Mouse (Mus musculus) forebrain, embryonic 14.5 days (tissue): ENCODE measurements at regions not wholly inside any gene's neighbourhood (a gene's known extent, or its start where the extent isn't known, plus 50 kb on each side); places are given as distances from the start of the nearest gene placed in this dataset.

Source experiments
- ATAC-seq: fragments of 200-750 bp; cut with Nextera tagmentation; 2 replicates; pipeline ENCODE4 v1.8.0; 2017; ENCODE audit warnings: mild to moderate bottlenecking, moderate library complexity
- DNase-seq: peaks from one replicate; pipeline ENCODE4 v3.0.0-alpha.2; 2015; ENCODE audit warnings: low spot score
- H3K27ac ChIP-seq: fragments of 300-500 bp; sonication (generic); 2 replicates; pipeline ENCODE4 v1.5.1; 2014; ENCODE audit warnings: low read depth, mild to moderate bottlenecking, control low read depth, low read length, moderate library complexity
- H3K27me3 ChIP-seq: fragments of 300-500 bp; sonication (generic); replicated peaks from 2 replicates; pipeline ENCODE4 v1.6.1; 2014; ENCODE audit warnings: low read length, control low read depth, mixed read lengths; ENCODE audit not compliant: control insufficient read depth, insufficient read depth
- H3K36me3 ChIP-seq: fragments of 300-500 bp; sonication (generic); 2 replicates; pipeline ENCODE4 v1.6.1; 2014; ENCODE audit warnings: low read length, control low read depth; ENCODE audit not compliant: control insufficient read depth, insufficient read depth
- H3K4me1 ChIP-seq: fragments of 300-500 bp; sonication (generic); 2 replicates; pipeline ENCODE4 v1.6.1; 2014; ENCODE audit warnings: antibody characterized with exemption, low read length, control low read depth; ENCODE audit not compliant: control insufficient read depth, insufficient read depth
- H3K4me2 ChIP-seq: fragments of 300-500 bp; sonication (generic); 2 replicates; pipeline ENCODE4 v1.6.1; 2014; ENCODE audit warnings: mild to moderate bottlenecking, control low read depth, low read length
- H3K4me3 ChIP-seq: fragments of 300-500 bp; sonication (generic); 2 replicates; pipeline ENCODE4 v1.5.1; 2014; ENCODE audit warnings: low read depth, low read length, control low read depth
- H3K9ac ChIP-seq: fragments of 300-500 bp; sonication (generic); 2 replicates; pipeline ENCODE4 v1.6.1; 2014; ENCODE audit warnings: mild to moderate bottlenecking, low read length, control low read depth, moderate library complexity
- H3K9me3 ChIP-seq: fragments of 300-500 bp; sonication (generic); replicated peaks from 2 replicates; pipeline ENCODE4 v1.6.1; 2016; ENCODE audit warnings: low read length, control low read depth, mixed read lengths; ENCODE audit not compliant: control insufficient read depth
- WGBS: fragments of 180-500 bp; shearing (Covaris S2); extraction: QIAGEN DNeasy Blood & Tissue Kit; methylation state at CpG from one replicate; pipeline ENCODE4 v1.1.7; 2014; 5-methylcytosine and 5-hydroxymethylcytosine counted together

DNA sequence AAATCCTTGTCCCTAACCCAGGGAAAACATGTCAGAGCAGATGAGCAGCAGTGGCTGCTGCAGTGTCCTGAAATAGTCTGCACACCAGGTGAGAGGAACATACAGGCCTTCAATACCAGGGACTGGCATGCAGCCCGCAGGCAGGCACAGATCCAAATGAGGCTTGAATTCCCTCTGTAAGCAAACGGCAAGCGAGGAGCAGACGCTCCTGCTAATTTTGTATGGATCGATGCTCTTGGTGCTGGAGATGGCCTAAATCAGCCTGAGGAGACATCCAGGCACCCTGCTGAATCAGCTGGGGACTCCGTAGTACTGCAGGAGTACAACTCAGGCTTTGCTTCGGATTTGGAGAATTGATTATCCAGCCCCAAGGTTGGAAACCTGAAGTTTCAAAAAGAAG is 1273.2 kb downstream of the Gsdmc2 start:
- 0 out of 2 replicates have a peak, but pooled peaks cover 2% of the 10 kb centered on the region for H3K4me1 ChIP-seq
- H3K4me2 ChIP-seq: no peak overlapping the region
- H3K9me3 ChIP-seq: no peaks in the 10 kb centered on the region
- H3K4me3 ChIP-seq: no peak overlapping the region
- H3K27me3 ChIP-seq: no peaks in the 10 kb centered on the region
- ATAC-seq (peak; percentile 58; the same call in 1 of the 2 replicates), DNase-seq (peak; percentile 74)
- no peak overlapping the region for H3K9ac ChIP-seq
- H3K27ac ChIP-seq: no peak overlapping the region
- 35% methylated on average over 7 of the region's 7 CpGs for WGBS
- no peaks in the 10 kb centered on the region for H3K36me3 ChIP-seq

DNA sequence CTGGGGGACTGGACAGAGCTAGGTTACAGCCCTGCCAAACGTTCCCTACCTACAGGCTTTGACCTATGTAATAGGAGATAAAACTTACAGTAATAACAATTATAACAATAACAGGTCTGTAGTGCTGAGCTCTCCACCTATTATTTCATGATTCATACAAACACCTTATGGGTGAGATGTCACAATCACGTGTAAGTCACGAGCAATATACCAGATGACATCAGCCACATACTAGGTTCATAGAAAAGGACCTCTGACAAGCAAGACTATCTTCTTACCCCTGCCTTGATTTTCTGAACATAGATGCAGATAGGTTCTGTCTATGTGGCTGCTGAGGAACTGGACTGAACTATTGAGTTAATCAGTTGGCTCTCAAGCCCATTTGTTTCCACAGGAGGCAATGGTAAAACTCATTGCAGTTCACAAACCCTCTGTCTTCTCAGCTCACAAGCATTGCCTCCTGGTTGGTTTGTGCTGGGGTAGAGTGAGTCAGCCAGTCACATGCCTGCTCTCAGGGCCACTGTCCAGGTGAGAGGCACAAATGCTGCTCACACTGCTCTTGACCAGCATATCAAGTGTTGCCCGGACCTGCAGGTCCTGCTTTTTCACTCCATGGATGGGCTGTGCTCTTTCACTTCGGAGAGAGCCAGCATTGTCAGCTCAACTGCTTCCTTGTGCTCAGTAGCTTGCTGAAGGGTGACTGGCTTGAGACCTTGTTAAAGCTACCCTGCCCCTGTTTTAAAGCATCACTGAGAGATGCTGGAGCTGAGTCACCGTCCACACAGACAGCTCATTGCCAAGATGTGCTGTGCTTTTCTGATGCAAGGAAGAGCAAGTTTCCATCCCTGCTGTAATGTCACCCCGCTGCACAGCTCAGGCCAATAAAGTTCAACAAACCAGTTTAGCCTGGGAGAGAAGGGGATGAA is 1275.9 kb downstream of the Gsdmc2 start:
- Histone ChIP-seq H3K4me2 (no peak overlapping the region), H3K9me3 (no peaks in the 10 kb centered on the region), H3K27me3 (no peaks in the 10 kb centered on the region), H3K4me1 (peaks cover 7% of the 10 kb centered on the region; the same call in 1 of the 2 replicates), H3K27ac (no peak overlapping the region), H3K4me3 (no peak overlapping the region), H3K9ac (no peak overlapping the region), H3K36me3 (no peaks in the 10 kb centered on the region)
- DNase-seq (no peak), ATAC-seq (no peak)
- WGBS: 77% methylated on average over 7 of the region's 7 CpGs

DNA sequence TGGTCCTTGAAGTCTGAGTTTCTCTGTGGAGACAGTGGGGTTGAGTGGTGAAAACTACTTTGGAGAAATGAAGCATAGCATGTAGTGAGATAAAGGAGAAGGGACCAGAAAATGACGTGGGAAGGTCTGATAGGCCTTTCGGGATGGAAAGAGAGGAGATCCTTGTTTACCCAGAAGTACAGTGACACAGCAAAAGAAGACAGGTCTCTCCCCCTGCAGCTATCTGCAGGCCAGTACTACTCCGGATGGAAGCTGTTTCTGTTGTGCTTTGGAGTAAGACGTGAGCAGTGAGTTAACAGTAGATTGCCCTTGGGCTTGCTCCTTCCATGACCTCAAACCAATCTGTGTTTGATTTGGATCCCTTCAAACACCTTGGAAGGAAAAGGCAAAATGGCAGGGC is 1277.5 kb downstream of the Gsdmc2 start:
- WGBS: 89% methylated on average over 4 of the region's 4 CpGs
- ATAC-seq (no peak), DNase-seq (no peak)

DNA sequence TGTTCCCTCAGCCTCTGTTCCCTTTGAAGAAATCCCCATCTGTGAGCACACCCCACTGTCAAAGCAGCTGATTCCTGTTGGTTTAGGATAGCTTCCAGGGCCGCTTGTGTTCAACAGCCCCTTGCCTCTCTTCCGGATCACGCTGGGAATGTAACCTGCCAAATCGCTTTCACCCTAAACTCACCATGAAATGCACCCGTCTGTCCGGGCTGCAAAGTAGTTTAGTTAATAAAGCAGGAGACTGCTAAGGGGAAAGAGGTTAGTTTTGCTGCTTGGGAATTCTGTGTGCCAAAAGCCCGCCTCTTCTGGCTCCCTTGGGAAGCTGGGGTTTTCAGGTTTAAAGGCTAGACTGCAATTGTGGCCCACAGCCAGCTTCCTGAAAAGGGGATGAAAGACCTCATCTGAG is 1278.9 kb downstream of the Gsdmc2 start:
- DNase-seq: peak; percentile 89
- H3K4me1 ChIP-seq: peaks cover 5% of the 10 kb centered on the region; the same call in 1 of the 2 replicates
- peak overlapping the region; percentile 60; the same call in 1 of the 2 replicates for H3K27ac ChIP-seq
- H3K27me3 ChIP-seq: no peaks in the 10 kb centered on the region
- 0 out of 2 replicates have a peak overlapping the region, but pooled peaks have one; percentile 12 for H3K4me2 ChIP-seq
- H3K9me3 ChIP-seq: no peaks in the 10 kb centered on the region
- H3K36me3 ChIP-seq: no peaks in the 10 kb centered on the region
- ATAC-seq: peak; percentile 88
- H3K9ac ChIP-seq: peak overlapping the region; percentile 17; the same call in 1 of the 2 replicates
- H3K4me3 ChIP-seq: no peak overlapping the region
- whole genome bisulfite sequencing: 10% methylated on average over 7 of the region's 7 CpGs

More for the DNA sequence above, 1277.5 kb downstream of the Gsdmc2 start:
- Histone ChIP-seq H3K27ac (no peak overlapping the region), H3K4me1 (peaks cover 7% of the 10 kb centered on the region; the same call in 1 of the 2 replicates), H3K36me3 (no peaks in the 10 kb centered on the region), H3K9ac (no peak overlapping the region), H3K4me2 (no peak overlapping the region), H3K9me3 (no peaks in the 10 kb centered on the region), H3K4me3 (no peak overlapping the region), H3K27me3 (no peaks in the 10 kb centered on the region)

DNA sequence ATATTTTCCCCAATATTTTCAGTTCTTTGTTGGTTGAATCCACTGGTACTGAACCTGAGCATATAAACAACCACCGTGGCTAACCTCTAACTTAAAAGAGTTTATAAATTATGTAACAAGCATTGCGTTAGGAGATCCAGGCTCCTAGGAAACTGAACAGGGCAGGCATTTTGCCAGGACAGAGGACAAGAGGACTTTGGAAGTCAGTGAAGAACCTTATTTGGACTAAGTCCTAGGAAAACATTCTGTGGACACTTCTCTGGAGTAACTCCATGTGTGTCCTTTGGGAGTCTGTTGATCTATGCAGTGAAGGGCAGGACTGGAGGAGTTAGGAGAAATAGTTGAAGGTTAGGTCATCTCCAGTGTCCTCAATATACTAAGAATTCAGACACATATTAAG is 1311.7 kb downstream of the Gsdmc2 start:
- Histone ChIP-seq H3K9ac (no peak overlapping the region), H3K9me3 (no peaks in the 10 kb centered on the region), H3K4me3 (no peak overlapping the region), H3K4me1 (no peaks in the 10 kb centered on the region), H3K27me3 (no peaks in the 10 kb centered on the region), H3K27ac (no peak overlapping the region), H3K4me2 (no peak overlapping the region), H3K36me3 (no peaks in the 10 kb centered on the region)
- DNase-seq (no peak), ATAC-seq (no peak)
- 86% methylated on average over 2 of the region's 2 CpGs for WGBS

DNA sequence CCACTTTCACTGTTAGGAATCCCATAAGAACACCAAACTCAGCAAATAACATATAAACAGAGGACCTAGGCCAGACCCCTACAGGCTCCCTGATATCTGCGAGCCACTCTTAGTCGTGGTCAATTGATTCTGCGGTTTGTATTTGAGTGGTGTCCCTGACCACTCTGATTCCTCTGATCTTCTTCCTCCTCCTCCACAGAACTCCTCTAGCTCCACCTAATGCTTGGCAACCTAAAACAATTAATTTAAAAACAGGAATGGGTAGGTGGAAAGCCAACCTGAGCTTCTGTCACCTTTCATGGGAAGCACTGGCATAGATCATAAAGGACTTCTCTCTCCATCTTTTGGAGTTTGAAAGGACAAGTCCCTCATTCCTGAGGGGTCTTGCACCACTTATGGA is 1316.0 kb downstream of the Gsdmc2 start:
- no peak for DNase-seq
- ATAC-seq: no peak
- H3K27ac ChIP-seq: no peak overlapping the region
- 90% methylated on average over 3 of the region's 3 CpGs for WGBS
- no peaks in the 10 kb centered on the region for H3K36me3 ChIP-seq
- H3K9me3 ChIP-seq: no peaks in the 10 kb centered on the region
- H3K4me3 ChIP-seq: no peak overlapping the region
- H3K9ac ChIP-seq: no peak overlapping the region
- no peak overlapping the region for H3K4me2 ChIP-seq
- no peaks in the 10 kb centered on the region for H3K27me3 ChIP-seq
- no peaks in the 10 kb centered on the region for H3K4me1 ChIP-seq

DNA sequence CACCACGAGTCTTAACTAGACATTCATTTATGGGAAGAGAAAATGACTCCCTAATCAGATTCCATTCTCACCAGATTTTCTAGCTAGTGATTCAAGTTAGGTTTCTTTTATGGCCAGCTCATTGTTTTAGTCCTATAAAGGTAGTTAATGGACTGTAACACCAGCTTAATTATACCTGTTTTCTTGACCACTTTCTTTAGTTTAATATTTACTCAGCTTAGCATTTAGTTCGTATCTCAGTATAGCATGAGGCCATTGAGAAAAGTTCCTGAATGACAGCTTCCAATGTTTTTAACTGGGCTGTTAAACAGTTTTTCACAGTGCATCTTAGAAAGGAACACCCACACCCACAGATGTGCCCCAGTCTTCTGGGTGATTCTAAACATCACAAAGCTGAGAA is 1320.3 kb downstream of the Gsdmc2 start:
- Histone ChIP-seq H3K27me3 (no peaks in the 10 kb centered on the region), H3K9me3 (no peaks in the 10 kb centered on the region), H3K4me2 (no peak overlapping the region), H3K36me3 (no peaks in the 10 kb centered on the region), H3K4me1 (no peaks in the 10 kb centered on the region), H3K27ac (no peak overlapping the region), H3K9ac (no peak overlapping the region), H3K4me3 (no peak overlapping the region)
- DNase-seq: no peak
- no peak for ATAC-seq
- WGBS: 29% methylated on average over 2 of the region's 2 CpGs

DNA sequence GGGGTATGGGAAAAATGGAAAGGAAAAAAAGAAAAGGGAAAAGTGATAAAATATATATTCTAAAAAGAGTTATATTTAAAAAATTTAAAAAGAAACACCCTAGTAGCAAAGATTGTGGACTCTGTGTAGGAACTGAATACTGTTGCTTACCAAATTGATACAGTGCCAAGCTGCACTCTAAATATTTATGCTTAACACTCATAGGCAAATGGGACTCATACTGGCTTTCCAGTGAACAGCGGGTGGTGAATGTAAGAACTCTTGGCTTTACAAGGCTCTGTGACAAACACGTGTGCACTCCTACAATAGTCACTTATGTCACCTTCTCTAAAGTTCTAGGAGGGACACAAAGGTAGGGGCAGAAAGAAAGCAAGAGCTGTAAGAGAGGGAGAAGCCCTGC is 1320.8 kb downstream of the Gsdmc2 start:
- Histone ChIP-seq H3K4me2 (no peak overlapping the region), H3K4me1 (no peaks in the 10 kb centered on the region), H3K27me3 (no peaks in the 10 kb centered on the region), H3K4me3 (no peak overlapping the region), H3K36me3 (no peaks in the 10 kb centered on the region), H3K9me3 (no peaks in the 10 kb centered on the region), H3K9ac (no peak overlapping the region), H3K27ac (no peak overlapping the region)
- no peak for ATAC-seq
- WGBS: 43% methylated on average over 2 of the region's 2 CpGs
- DNase-seq: peak; percentile 38

DNA sequence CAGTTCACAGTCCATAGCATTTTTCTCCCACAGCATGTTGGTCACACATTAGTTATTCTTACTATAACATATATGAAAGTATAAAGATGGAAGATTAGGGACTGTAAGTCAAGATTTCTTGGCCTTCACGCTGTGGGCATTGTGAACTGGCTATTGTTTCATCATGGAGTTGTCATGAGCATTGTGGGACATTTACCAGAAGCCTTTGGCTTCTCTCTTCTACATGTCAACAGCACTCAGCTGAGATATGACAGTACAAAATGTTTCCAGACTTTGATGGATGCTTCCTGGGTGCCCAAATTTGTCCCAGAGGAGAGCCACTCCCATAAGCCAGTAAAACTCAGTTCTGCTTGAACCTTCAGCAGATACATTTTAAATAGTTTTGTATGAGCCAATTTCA is 1331.5 kb downstream of the Gsdmc2 start:
- no peak overlapping the region for H3K27ac ChIP-seq
- no peaks in the 10 kb centered on the region for H3K36me3 ChIP-seq
- DNase-seq (no peak), ATAC-seq (no peak)
- no peaks in the 10 kb centered on the region for H3K9me3 ChIP-seq
- no peaks in the 10 kb centered on the region for H3K27me3 ChIP-seq
- no peak overlapping the region for H3K9ac ChIP-seq
- WGBS: 88% methylated on average over 1 of the region's 1 CpGs
- no peak overlapping the region for H3K4me3 ChIP-seq
- H3K4me2 ChIP-seq: no peak overlapping the region
- no peaks in the 10 kb centered on the region for H3K4me1 ChIP-seq
